Mouse (Mus musculus) lung, embryonic 15.5 days (tissue): ENCODE data around the gene Ccer2. TPM values are rescaled to one million over a fixed set of nuclear protein-coding genes. Genes with fewer than 3 reads are reported as not detected.

Source experiments
- ATAC-seq: fragments of 200-750 bp; cut with Nextera tagmentation; 2 replicates; pipeline ENCODE4 v1.8.0; 2017; ENCODE audit warnings: moderate number of reproducible peaks, borderline replicate concordance; ENCODE audit not compliant: low FRiP score, low TSS enrichment; ENCODE audit errors: extremely low read depth
- H3K27ac ChIP-seq: fragments of 300-500 bp; sonication (generic); 2 replicates; pipeline ENCODE4 v1.5.1; 2015; ENCODE audit warnings: moderate library complexity, mild to moderate bottlenecking, inconsistent platforms
- H3K27me3 ChIP-seq: fragments of 300-500 bp; sonication (generic); 2 replicates; pipeline ENCODE4 v1.6.1; 2015; ENCODE audit warnings: inconsistent platforms
- H3K36me3 ChIP-seq: fragments of 300-500 bp; sonication (generic); 2 replicates; pipeline ENCODE4 v1.6.1; 2015; ENCODE audit warnings: inconsistent platforms
- H3K4me1 ChIP-seq: fragments of 300-500 bp; sonication (generic); 2 replicates; pipeline ENCODE4 v1.6.1; 2015; ENCODE audit warnings: inconsistent platforms
- H3K4me2 ChIP-seq: fragments of 300-500 bp; sonication (generic); 2 replicates; pipeline ENCODE4 v1.6.1; 2015; ENCODE audit warnings: inconsistent platforms, mild to moderate bottlenecking, moderate library complexity
- H3K4me3 ChIP-seq: fragments of 300-500 bp; sonication (generic); 2 replicates; pipeline ENCODE4 v1.5.1; 2015; ENCODE audit warnings: mild to moderate bottlenecking, inconsistent platforms
- H3K9ac ChIP-seq: fragments of 300-500 bp; sonication (generic); 2 replicates; pipeline ENCODE4 v1.6.1; 2015; ENCODE audit warnings: inconsistent platforms
- H3K9me3 ChIP-seq: fragments of 300-500 bp; sonication (generic); 2 replicates; pipeline ENCODE4 v1.6.1; 2016; ENCODE audit warnings: inconsistent platforms
- whole genome bisulfite sequencing: fragments of 180-500 bp; shearing (Covaris S2); methylation state at CpG from one replicate; pipeline ENCODE4 v1.1.7; 2015; 5-methylcytosine and 5-hydroxymethylcytosine counted together
- polyA plus RNA-seq: library from polyadenylated mRNA; unstranded; fragments of >200 nt; fragmentation: Nextera tagmentation; extraction: Ambion mirVana; gene quantifications from 2 replicates; pipeline ENCODE4 v1.2.1, GENCODE M21; 2015

Gene Ccer2
- polyA plus RNA-seq, 1 experiment from 2014 or later = not detected

DNA sequence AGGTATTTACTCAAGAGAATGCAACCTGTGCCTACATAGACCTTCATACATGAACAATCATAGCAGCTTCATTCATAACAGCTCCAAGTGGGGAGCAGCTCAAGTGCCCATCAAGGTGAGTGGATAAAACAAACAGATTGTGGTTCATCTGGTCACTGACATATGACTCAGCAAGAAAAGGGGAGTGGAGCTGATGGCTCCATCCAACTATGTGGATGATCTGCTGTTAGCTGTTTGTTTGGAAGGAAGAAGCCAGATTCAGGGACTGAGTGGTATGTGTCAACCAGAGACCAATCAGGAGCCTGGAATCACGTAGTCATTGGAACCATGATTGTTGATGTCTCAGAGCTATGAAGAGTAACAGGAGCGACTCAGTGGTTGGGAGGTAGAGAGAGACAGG lies 31.4 kb upstream of the Ccer2 start:
- H3K27ac ChIP-seq = no peak overlapping the region
- H3K27me3 ChIP-seq = no peaks in the 10 kb centered on the region
- H3K4me1 ChIP-seq = 0 out of 2 replicates have a peak, but pooled peaks cover 3% of the 10 kb centered on the region
- H3K36me3 ChIP-seq = peaks cover 10% of the 10 kb centered on the region; the same call in 1 of the 2 replicates
- ATAC-seq = no peak
- WGBS = 93% methylated on average over 2 of the region's 2 CpGs
- H3K9me3 ChIP-seq = no peaks in the 10 kb centered on the region
- H3K4me3 ChIP-seq = no peak overlapping the region
- H3K4me2 ChIP-seq = no peak overlapping the region
- H3K9ac ChIP-seq = no peak overlapping the region

DNA sequence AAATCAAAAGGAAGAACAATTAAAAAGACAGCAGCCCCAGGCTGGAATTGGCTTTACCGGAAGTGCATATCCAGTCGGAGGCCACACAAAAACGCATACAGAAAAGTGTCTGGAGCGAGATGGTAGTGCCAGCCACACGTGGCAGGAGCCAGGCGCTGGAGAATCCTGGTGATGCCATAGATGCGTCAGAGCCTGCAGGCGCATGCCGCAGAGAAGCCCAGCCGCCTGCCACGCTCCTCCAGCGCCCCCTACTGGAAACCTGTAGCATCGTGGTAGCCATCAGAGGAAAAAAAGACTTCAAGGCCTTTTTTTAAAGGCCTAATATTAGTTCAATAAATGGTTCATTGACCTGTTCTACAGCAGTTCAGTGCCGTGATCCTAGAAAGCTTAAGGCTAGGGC lies 29.4 kb upstream of the Ccer2 start:
- ATAC-seq = 0 out of 2 replicates have a peak, but pooled peaks have one; percentile 60
- 11% methylated on average over 14 of the region's 14 CpGs for WGBS
- Histone ChIP-seq H3K4me3 (no peak overlapping the region), H3K9me3 (no peaks in the 10 kb centered on the region), H3K4me2 (no peak overlapping the region), H3K4me1 (0 out of 2 replicates have a peak, but pooled peaks cover 3% of the 10 kb centered on the region), H3K27me3 (no peaks in the 10 kb centered on the region), H3K36me3 (peaks cover 20% of the 10 kb centered on the region; the same call in 1 of the 2 replicates), H3K27ac (no peak overlapping the region), H3K9ac (no peak overlapping the region)

DNA sequence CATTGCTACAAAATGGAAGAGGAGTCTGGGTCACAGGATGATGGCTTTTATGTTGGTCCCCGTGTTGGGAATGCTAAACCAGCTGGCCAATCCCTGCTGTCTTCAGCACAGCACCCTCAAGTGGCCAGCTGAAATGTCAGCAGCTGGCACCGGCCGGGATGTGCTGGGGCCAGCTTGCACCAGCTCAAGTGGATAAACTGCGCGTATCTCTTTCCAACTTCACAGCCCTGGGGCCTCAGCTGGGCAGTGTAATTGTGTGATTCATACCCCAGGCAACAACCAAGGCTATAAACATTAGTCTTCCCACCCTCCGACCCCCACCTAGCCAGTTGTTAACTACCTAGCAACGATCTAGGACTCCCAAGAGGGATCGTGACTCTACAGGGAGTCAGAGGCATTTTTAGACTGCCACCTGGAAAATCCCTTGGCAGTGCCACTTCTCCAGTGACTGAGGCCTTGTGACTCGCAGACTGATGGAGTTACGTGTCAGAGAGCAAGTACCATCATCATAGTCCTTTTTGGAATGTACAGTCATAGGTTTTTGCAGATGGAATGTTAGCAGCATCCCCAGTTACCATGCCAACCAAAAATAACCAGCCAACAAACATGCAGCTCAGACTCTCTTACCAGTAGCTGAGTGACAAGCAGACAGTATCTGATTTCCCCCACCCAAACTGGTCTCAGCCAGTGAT lies 28.2 kb upstream of the Ccer2 start:
- peaks cover 20% of the 10 kb centered on the region; the same call in 1 of the 2 replicates for H3K36me3 ChIP-seq
- peaks cover 9% of the 10 kb centered on the region for H3K4me1 ChIP-seq
- no peak overlapping the region for H3K4me3 ChIP-seq
- H3K9me3 ChIP-seq = no peaks in the 10 kb centered on the region
- H3K27ac ChIP-seq = no peak overlapping the region
- ATAC-seq = no peak
- H3K27me3 ChIP-seq = no peaks in the 10 kb centered on the region
- no peak overlapping the region for H3K9ac ChIP-seq
- no peak overlapping the region for H3K4me2 ChIP-seq
- 57% methylated on average over 10 of the region's 10 CpGs for WGBS

DNA sequence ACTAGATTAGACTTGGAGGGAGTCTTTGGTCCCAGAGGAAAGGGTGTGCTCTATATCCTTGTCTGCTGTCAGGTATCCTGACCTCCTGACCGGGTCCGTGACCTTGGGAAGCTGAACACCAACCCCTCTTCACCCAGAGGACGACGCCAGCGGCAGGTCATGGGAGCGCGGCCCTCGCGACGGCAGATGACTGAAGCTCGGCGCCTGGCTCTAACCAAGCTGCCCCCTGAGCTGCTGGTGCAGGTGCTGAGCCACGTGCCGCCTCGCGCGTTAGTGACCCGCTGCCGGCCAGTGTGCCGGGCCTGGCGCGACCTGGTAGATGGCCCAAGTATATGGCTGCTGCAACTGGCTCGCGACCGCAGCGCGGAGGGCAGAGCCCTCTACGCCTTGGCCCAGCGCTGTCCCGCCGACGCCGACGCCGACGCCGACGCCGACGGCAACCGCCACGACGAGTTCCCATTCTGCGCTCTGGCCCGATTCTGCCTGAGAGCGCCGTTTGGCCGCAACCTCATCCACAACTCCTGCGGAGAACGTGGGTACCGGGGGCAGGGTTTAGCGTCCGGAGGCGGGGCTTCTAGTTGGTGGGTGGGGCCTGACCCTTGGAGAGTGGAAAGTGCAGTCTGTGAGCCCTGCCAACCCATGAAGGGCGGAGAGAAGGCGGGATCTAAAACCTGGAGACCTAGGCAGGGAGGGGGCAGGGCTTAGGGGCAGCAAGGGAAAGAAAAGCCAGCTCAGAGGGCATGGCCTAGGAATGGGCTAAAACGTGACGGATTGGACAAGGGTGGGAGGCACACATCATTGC lies 23.4 kb upstream of the Ccer2 start:
- no peaks in the 10 kb centered on the region for H3K9me3 ChIP-seq
- peak overlapping the region; percentile 65 for H3K4me2 ChIP-seq
- H3K9ac ChIP-seq = peak overlapping the region; percentile 20
- WGBS = 4% methylated on average over 53 of the region's 58 CpGs
- peaks cover 17% of the 10 kb centered on the region for H3K4me1 ChIP-seq
- no peak overlapping the region for H3K27ac ChIP-seq
- ATAC-seq = peak; percentile 85
- H3K36me3 ChIP-seq = peaks cover 24% of the 10 kb centered on the region; the same call in 1 of the 2 replicates
- H3K4me3 ChIP-seq = peak overlapping the region; percentile 38
- H3K27me3 ChIP-seq = no peaks in the 10 kb centered on the region

DNA sequence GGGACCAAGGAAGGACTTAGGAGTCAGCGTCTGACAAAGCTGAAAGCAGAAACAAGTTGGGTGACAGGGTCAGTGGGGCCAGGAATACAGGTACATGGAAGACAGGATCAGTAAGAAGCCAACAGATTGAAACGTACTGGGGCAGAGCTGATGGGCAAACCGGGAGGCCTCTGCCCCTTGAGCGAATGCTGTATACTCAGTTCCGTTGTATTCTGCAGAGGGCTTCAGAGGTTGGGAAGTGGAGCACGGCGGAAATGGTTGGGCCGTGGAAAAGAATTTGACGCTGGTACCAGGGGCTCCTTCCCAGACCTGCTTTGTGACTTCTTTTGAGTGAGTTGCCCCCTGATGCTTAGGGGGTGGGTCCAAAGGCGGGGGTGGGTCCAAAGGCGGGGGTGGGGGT lies 22.8 kb upstream of the Ccer2 start:
- H3K27ac ChIP-seq = no peak overlapping the region
- no peak overlapping the region; the same call in 1 of the 2 replicates for H3K9ac ChIP-seq
- H3K4me3 ChIP-seq = peak overlapping the region; percentile 38
- ATAC-seq = 0 out of 2 replicates have a peak, but pooled peaks have one; percentile 12
- peaks cover 30% of the 10 kb centered on the region for H3K36me3 ChIP-seq
- H3K4me2 ChIP-seq = peak overlapping the region; percentile 65
- H3K9me3 ChIP-seq = no peaks in the 10 kb centered on the region
- H3K27me3 ChIP-seq = no peaks in the 10 kb centered on the region
- peaks cover 17% of the 10 kb centered on the region for H3K4me1 ChIP-seq
- 19% methylated on average over 11 of the region's 11 CpGs for WGBS

DNA sequence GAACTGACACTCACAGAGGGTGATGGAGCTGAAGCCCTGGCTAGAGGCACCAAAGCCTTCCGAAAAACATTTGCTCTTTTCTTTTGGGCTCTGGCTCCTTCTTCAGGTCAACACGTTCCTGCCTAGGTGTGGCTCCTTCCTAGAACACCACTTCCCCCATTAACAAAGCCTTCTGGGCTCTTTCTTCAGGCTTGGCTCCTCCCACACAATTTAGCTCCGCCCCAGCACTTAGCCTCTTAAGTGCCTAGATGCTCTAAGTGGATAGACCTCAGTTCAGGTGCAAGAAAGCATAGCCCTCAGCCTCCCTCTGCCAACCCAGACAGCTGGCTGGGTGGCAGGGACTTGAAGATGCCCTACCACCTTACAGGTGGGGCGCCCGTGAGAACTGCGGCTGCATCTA lies 20.3 kb upstream of the Ccer2 start:
- H3K9ac ChIP-seq = no peak overlapping the region
- peaks cover 41% of the 10 kb centered on the region for H3K36me3 ChIP-seq
- H3K27me3 ChIP-seq = no peaks in the 10 kb centered on the region
- WGBS = 75% methylated on average over 6 of the region's 6 CpGs
- H3K4me3 ChIP-seq = no peak overlapping the region
- H3K4me1 ChIP-seq = peaks cover 19% of the 10 kb centered on the region
- H3K27ac ChIP-seq = no peak overlapping the region
- H3K9me3 ChIP-seq = no peaks in the 10 kb centered on the region
- ATAC-seq = no peak
- H3K4me2 ChIP-seq = no peak overlapping the region

DNA sequence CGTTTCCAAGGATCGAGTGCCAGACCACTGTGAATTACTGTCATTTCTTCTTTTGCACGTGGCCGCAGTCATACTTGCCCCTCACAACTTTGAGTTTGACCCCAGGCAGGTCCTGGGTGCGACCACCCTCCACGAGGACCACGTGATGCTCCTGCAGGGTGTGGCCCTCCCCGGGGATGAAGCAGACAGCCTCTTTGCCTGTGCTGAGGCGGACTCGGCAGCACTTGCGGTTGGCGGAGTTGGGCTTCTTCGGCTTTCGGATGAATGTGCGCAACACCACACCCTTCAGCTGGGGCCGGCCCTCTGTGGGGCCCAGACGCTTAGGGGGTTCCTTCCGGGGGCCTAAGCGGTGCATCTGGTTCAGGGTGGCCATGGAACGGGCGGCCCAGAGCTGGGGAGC lies 16.1 kb upstream of the Ccer2 start:
- Histone ChIP-seq H3K36me3 (peaks cover 33% of the 10 kb centered on the region), H3K27ac (no peak overlapping the region), H3K4me1 (peaks cover 17% of the 10 kb centered on the region), H3K27me3 (no peaks in the 10 kb centered on the region), H3K4me3 (no peak overlapping the region), H3K9me3 (no peaks in the 10 kb centered on the region), H3K4me2 (no peak overlapping the region), H3K9ac (no peak overlapping the region)
- WGBS = 93% methylated on average over 21 of the region's 21 CpGs
- ATAC-seq = no peak

DNA sequence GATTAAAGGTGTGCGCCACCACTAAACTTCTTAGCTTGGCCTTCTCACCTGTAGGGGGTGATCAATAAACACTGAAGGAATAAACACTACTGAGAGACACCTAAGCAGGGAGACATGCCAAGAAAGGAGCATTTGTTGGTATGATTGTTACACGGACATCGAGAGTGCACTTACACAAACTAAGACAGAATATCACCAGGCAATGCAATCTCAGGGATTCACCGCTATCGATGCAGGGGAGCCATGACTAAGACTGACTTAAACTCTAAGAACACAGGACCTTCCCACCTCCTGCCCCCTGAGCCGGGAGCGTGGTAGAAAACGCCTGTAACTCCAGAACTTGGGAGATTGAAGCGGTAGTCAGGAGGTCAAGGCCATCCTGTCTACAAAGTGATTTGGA lies 15.0 kb upstream of the Ccer2 start:
- Histone ChIP-seq H3K27me3 (no peaks in the 10 kb centered on the region), H3K27ac (peak overlapping the region; percentile 37; the same call in 1 of the 2 replicates), H3K9me3 (no peaks in the 10 kb centered on the region), H3K4me1 (peaks cover 17% of the 10 kb centered on the region), H3K9ac (peak overlapping the region; percentile 82), H3K4me3 (peak overlapping the region; percentile 79), H3K36me3 (peaks cover 33% of the 10 kb centered on the region), H3K4me2 (peak overlapping the region; percentile 77)
- no peak for ATAC-seq
- WGBS = 27% methylated on average over 9 of the region's 9 CpGs

DNA sequence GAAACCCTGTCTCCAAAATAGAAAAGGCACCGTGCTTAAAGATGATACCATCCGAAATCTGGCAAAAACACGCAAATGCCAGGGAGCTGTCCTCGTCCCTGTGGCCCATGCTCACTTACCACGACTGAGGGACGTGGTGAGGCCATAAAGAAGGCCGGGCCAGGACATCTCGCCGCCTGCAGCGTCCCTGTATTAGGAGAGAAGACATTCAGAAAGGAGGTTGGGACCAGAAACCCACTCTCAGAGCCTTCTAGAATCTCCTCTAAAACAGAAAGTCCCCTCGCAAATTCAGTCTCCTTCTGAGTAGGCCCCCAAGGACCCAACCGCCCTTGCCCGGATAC lies 14.6 kb upstream of the Ccer2 start:
- Histone ChIP-seq H3K9ac (peak overlapping the region; percentile 82), H3K9me3 (no peaks in the 10 kb centered on the region), H3K27me3 (no peaks in the 10 kb centered on the region), H3K36me3 (peaks cover 33% of the 10 kb centered on the region), H3K4me3 (peak overlapping the region; percentile 79), H3K27ac (peak overlapping the region; percentile 37; the same call in 1 of the 2 replicates), H3K4me2 (peak overlapping the region; percentile 77), H3K4me1 (peaks cover 17% of the 10 kb centered on the region)
- 1% methylated on average over 13 of the region's 13 CpGs for WGBS
- peak; percentile 7; the same call in 1 of the 2 replicates for ATAC-seq

DNA sequence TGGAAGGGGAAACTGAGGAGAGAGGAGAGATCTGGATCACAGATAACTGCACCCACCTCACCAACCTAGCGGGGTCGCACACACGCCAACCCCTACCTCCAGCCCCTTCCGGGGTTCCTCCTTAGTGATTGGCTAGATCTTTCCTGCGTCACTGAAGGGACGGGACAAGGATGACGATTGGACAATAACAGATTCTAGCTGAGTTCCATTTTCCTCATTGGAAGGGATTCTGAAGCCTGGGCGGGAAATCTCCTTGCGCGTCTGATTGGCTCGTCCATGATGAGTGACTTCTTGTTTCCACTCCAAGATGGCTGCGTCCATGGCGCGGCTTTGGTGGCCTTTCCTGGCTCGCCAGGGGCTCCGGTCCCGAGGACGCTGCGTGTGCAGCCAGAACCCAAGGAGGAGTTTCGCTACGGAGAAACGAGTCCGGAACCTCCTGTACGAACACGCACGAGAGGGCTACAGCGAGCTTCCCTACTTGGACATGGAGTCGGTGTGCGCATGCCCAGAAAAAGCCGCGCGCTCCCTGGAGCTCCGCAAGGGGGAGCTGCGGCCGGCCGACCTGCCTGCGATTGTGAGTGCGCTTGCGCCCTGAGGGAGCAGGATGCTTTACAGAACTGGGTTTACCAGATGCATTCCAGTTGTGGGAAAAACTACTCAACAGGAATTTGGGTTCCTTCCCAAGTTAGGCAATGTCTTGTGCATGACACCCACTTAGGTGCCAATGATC lies 14.1 kb upstream of the Ccer2 start, which contains the start of the genes Mrps12 and Sars2:
TSS of gene Mrps12 (minus strand) at position 112 of the 730 bp plus-strand sequence.
TSS of gene Sars2 (plus strand) at position 284 of the 730 bp plus-strand sequence.
- Histone ChIP-seq H3K9ac (peak within 1 kb of the TSS; percentile 82), H3K9me3 (no peaks in the 10 kb centered on the region), H3K36me3 (peaks cover 35% of the 10 kb centered on the region), H3K27me3 (no peaks in the 10 kb centered on the region), H3K4me3 (peak within 1 kb of the TSS; percentile 79), H3K4me1 (peaks cover 17% of the 10 kb centered on the region), H3K27ac (peak within 1 kb of the TSS; percentile 92), H3K4me2 (peak within 1 kb of the TSS; percentile 77)
- peak; percentile 98 for ATAC-seq
- under 1% methylated on average over 39 of the region's 39 CpGs for WGBS

DNA sequence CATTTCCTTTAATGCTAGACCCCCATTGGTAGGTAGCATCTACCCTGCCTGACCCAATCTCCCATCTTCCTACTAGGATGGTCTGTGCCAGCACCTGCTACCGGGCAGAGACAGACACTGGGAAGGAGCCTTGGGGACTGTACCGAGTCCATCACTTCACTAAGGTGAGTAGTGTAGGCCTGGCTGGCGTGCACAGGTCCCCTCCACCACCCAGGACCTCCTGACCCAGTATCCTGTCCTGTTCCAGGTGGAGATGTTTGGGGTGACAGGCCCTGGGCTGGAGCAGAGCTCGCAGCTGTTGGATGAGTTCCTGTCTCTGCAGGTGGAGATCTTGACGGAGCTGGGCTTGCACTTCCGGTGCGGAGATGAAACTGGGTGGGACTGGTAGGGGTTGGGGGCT lies 6.0 kb upstream of the Ccer2 start:
- Histone ChIP-seq H3K27me3 (no peaks in the 10 kb centered on the region), H3K9ac (no peak overlapping the region), H3K4me1 (no peaks in the 10 kb centered on the region), H3K4me2 (no peak overlapping the region), H3K27ac (no peak overlapping the region), H3K9me3 (no peaks in the 10 kb centered on the region), H3K4me3 (no peak overlapping the region), H3K36me3 (peaks cover 18% of the 10 kb centered on the region)
- peak; percentile 15; the same call in 1 of the 2 replicates for ATAC-seq
- WGBS = 90% methylated on average over 7 of the region's 7 CpGs
